Mouse (Mus musculus) ES-E14 (cell line): ENCODE data around the gene Amot. TPM values are rescaled to one million over a fixed set of nuclear protein-coding genes. Genes with fewer than 3 reads are reported as not detected.

Source experiments
- DNase-seq: peaks from one replicate; pipeline ENCODE4 v3.0.0-alpha.2; 2013; ENCODE audit warnings: low read depth, low spot score
- H3K27ac ChIP-seq: 2 replicates; pipeline ENCODE4 v1.5.1; 2012; ENCODE audit warnings: low read depth, mild to moderate bottlenecking, low read length, moderate library complexity, mixed read lengths; ENCODE audit not compliant: poor library complexity, insufficient read depth, severe bottlenecking
- H3K36me3 ChIP-seq: 2 replicates; pipeline ENCODE4 v1.6.1; 2012; ENCODE audit warnings: mild to moderate bottlenecking, low read length, moderate library complexity, mixed read lengths; ENCODE audit not compliant: control insufficient read depth, poor library complexity, insufficient read depth, severe bottlenecking
- H3K4me1 ChIP-seq, 2 experiments: fragments of 150-350 bp in 1 of 2; sonication (generic) in 1 of 2; 2 replicates each; pipeline ENCODE4 v1.6.1; 2012; ENCODE audit warnings: low read length in 2 of 2, mild to moderate bottlenecking in 1 of 2, mixed read lengths in 1 of 2; ENCODE audit not compliant: control insufficient read depth in 2 of 2, insufficient read depth in 2 of 2, poor library complexity in 1 of 2
- H3K4me3 ChIP-seq, 2 experiments: fragments of 150-350 bp in 1 of 2; sonication (generic) in 1 of 2; 2 replicates each; pipeline ENCODE4 v1.5.1; 2012; ENCODE audit warnings: low read length in 2 of 2, low read depth in 1 of 2, mild to moderate bottlenecking in 1 of 2, mixed read lengths in 1 of 2; ENCODE audit not compliant: insufficient read depth in 1 of 2, poor library complexity in 1 of 2, severe bottlenecking in 1 of 2
- H3K9ac ChIP-seq: 2 replicates; pipeline ENCODE4 v1.6.1; 2012; ENCODE audit warnings: low read depth, mild to moderate bottlenecking, low read length, mixed read lengths; ENCODE audit not compliant: poor library complexity, insufficient read depth, severe bottlenecking
- H3K9me3 ChIP-seq: fragments of 150-350 bp; sonication (generic); 2 replicates; pipeline ENCODE4 v1.6.1; 2012; ENCODE audit warnings: low read depth, mild to moderate bottlenecking, low read length; ENCODE audit not compliant: control insufficient read depth, insufficient read depth
- CHD2 ChIP-seq: IDR thresholded peaks from 2 replicates; pipeline ENCODE4 v1.6.1; 2014; ENCODE audit warnings: mild to moderate bottlenecking, low read depth, low read length, inconsistent platforms
- HCFC1 ChIP-seq: IDR thresholded peaks from 2 replicates; pipeline ENCODE4 v1.6.1; 2012; ENCODE audit warnings: low read length, inconsistent platforms, borderline replicate concordance; ENCODE audit not compliant: insufficient read depth
- MAFK ChIP-seq: IDR thresholded peaks from 2 replicates; pipeline ENCODE4 v1.6.1; 2014; ENCODE audit warnings: mild to moderate bottlenecking, low read depth, low read length, inconsistent platforms; ENCODE audit not compliant: insufficient read depth
- ZC3H11A ChIP-seq: IDR thresholded peaks from 2 replicates; pipeline ENCODE4 v1.6.1; 2012; ENCODE audit warnings: low read depth, mild to moderate bottlenecking, inconsistent platforms, low read length, borderline replicate concordance
- ZNF384 ChIP-seq: IDR thresholded peaks from 2 replicates; pipeline ENCODE4 v1.6.1; 2012; ENCODE audit warnings: low read depth, low read length, inconsistent platforms
- in situ Hi-C, 2 experiments: fragments of 600-800 bp; cut with MboI; formaldehyde crosslinking; loops; one replicate each; pipeline ENCODE4 v1.15.1; 2025; ENCODE audit warnings: low sequenced_read_pairs in 2 of 2, inconsistent platforms in 1 of 2; ENCODE audit not compliant: unreplicated experiment in 2 of 2
- total RNA-seq: library from RNA; depleted of rRNA; stranded (reverse); fragments of 300-350 nt; gene quantifications from 2 replicates; pipeline ENCODE4 v1.2.3, GENCODE M21; 2012; rRNA removed

The Amot gene
- total RNA-seq, 1 experiment, result 15.4 TPM

DNA sequence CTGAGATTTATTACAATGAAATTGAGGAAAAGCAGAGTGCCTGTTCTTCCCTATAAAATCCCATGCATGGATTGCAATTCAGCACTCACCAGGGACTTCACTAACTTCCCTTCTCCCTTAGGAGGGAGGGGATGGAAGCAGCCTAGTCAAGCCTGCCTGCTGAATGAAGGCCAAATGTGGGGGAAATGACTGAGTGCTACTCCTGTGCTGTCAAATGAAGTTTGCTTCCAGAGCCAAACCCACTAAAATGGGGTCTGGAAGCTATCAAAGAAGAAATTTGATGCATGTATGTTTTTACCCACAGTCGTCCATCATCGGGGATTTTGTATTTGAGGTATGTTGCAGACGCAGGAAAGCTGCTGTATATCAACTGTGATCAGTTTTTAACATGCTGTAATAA, 103.1 kb downstream of the Amot start:
- no peak overlapping the region for H3K27ac ChIP-seq
- H3K9ac ChIP-seq, result no peak overlapping the region
- DNase-seq, result no peak
- H3K36me3 ChIP-seq, result no peaks in the 10 kb centered on the region
- no peaks in the 10 kb centered on the region for H3K9me3 ChIP-seq
- H3K4me3 ChIP-seq, result no peak overlapping the region
- H3K4me1 ChIP-seq, result no peaks in the 10 kb centered on the region
- in situ Hi-C loops, result no loop called here
- no peak for TF ChIP-seq CHD2
- no peak for TF ChIP-seq MAFK
- no peak for TF ChIP-seq HCFC1
- TF ChIP-seq ZNF384, result no peak
- TF ChIP-seq ZC3H11A, result no peak

DNA sequence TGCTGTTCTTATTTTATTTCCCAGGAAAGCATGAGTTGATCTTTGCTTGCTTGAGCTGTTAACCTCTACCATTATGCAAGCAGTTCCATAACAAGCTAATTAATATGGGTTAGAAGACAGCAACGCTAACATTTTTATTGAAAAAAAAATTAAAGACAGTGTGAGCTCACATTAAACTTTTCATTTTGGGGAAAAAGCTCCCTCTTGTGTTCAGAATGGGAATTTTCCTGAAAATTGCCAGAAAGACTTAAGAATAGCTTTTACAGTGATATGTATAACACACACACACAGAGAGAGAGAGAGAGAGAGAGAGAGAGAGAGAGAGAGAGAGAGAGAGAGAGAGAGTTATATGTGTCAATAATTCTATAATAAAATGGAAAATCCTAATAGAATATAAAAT, 105.7 kb downstream of the Amot start:
- no peak for DNase-seq
- H3K36me3 ChIP-seq, result no peaks in the 10 kb centered on the region
- H3K27ac ChIP-seq, result no peak overlapping the region
- H3K4me3 ChIP-seq, result no peak overlapping the region
- in situ Hi-C loops, result no loop called here
- no peaks in the 10 kb centered on the region for H3K9me3 ChIP-seq
- H3K9ac ChIP-seq, result no peak overlapping the region
- no peak for TF ChIP-seq CHD2
- no peak for TF ChIP-seq ZC3H11A
- TF ChIP-seq ZNF384, result no peak
- TF ChIP-seq MAFK, result no peak
- TF ChIP-seq HCFC1, result no peak
- H3K4me1 ChIP-seq, result no peaks in the 10 kb centered on the region

Other genes with a start within 250 kb of the Amot start
- not detected in 2 replicates for gene Lhfpl1, start 156.1 kb downstream of the Amot start, total RNA-seq